Mouse (Mus musculus): ENCODE measurements around the gene Gm29776. TPM values are rescaled to one million over a fixed set of nuclear protein-coding genes. Genes with fewer than 3 reads are reported as not detected.

The Gm29776 gene
- 0.32 and 0.37 TPM in 2 replicates for polyA plus RNA-seq (2015; fragmentation: Nextera tagmentation; extraction: Ambion mirVana)

GRCm38 (mm10) chr14:54698733-54699132 lies at the start of gene Gm29776:
TSS of gene Gm29776 (minus strand) at chr14:54698833.
- H3K9ac ChIP-seq = no peak within 1 kb of the TSS
- no peaks in the 10 kb centered on the region for H3K4me1 ChIP-seq
- no peak within 1 kb of the TSS for H3K4me3 ChIP-seq
- no peak within 1 kb of the TSS for H3K27ac ChIP-seq
- no peaks in the 10 kb centered on the region for H3K36me3 ChIP-seq (replicated peaks)
- WGBS = 71% methylated on average over 4 of the region's 4 CpGs
- no peak within 1 kb of the TSS for H3K4me2 ChIP-seq
- ATAC-seq (replicated peaks) = no peak
- no peaks in the 10 kb centered on the region for H3K27me3 ChIP-seq (replicated peaks)
- no peaks in the 10 kb centered on the region for H3K9me3 ChIP-seq

- H3K36me3 ChIP-seq (replicated peaks) = no peaks in the 10 kb centered on the region
- no peak overlapping the region for H3K27ac ChIP-seq
- no peak overlapping the region for H3K4me2 ChIP-seq
- no peaks in the 10 kb centered on the region for H3K4me1 ChIP-seq
- 90% methylated on average over 9 of the region's 9 CpGs for WGBS
- H3K27me3 ChIP-seq (replicated peaks) = no peaks in the 10 kb centered on the region
- no peak overlapping the region for H3K9ac ChIP-seq
- no peaks in the 10 kb centered on the region for H3K9me3 ChIP-seq
- no peak for ATAC-seq (replicated peaks)
- H3K4me3 ChIP-seq = no peak overlapping the region
These were observed 47.4 kb upstream of the Gm29776 start for GRCm38 (mm10) chr14:54746038-54746437.

- Histone ChIP-seq H3K27me3 (replicated peaks) (no peaks in the 10 kb centered on the region), H3K9me3 (no peaks in the 10 kb centered on the region), H3K4me1 (no peaks in the 10 kb centered on the region), H3K9ac (no peak overlapping the region), H3K4me3 (no peak overlapping the region), H3K27ac (no peak overlapping the region), H3K4me2 (no peak overlapping the region), H3K36me3 (replicated peaks) (no peaks in the 10 kb centered on the region)
- WGBS = 77% methylated on average over 8 of the region's 8 CpGs
- ATAC-seq (replicated peaks) = no peak
These were observed 45.8 kb upstream of the Gm29776 start for GRCm38 (mm10) chr14:54744473-54744872.

DNA sequence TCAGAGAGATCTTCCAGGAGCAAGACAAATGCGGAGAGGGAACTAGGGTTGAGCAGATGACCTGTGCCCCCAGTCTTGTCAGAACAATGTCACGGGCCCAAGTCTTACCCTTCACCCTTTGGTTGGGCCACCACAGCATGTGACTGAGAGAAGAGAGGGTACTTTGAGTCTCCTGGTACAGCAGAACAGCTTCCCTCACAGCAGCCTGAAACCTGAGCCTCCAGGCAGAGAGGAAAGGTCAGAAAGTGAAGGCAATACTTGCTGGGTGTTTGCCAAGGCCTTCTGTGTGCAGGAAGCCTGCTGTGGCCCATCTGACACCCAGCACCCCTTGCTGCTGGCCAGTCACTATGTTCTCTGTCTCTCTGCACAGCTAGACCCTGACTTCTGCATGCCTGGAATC lies 43.7 kb upstream of the Gm29776 start:
- Histone ChIP-seq H3K9me3 (no peaks in the 10 kb centered on the region), H3K4me1 (peaks cover 2% of the 10 kb centered on the region; the same call in 1 of the 2 replicates), H3K4me3 (no peak overlapping the region), H3K9ac (no peak overlapping the region), H3K36me3 (replicated peaks) (no peaks in the 10 kb centered on the region), H3K4me2 (no peak overlapping the region), H3K27ac (no peak overlapping the region), H3K27me3 (replicated peaks) (no peaks in the 10 kb centered on the region)
- no peak for ATAC-seq (replicated peaks)
- 51% methylated on average over 2 of the region's 2 CpGs for WGBS

- H3K4me3 ChIP-seq = no peak overlapping the region
- 92% methylated on average over 6 of the region's 6 CpGs for WGBS
- H3K4me1 ChIP-seq = peaks cover 8% of the 10 kb centered on the region
- H3K4me2 ChIP-seq = no peak overlapping the region
- H3K9ac ChIP-seq = no peak overlapping the region
- no peak overlapping the region for H3K27ac ChIP-seq
- H3K9me3 ChIP-seq = no peaks in the 10 kb centered on the region
- no peak for ATAC-seq (replicated peaks)
- H3K36me3 ChIP-seq (replicated peaks) = no peaks in the 10 kb centered on the region
- no peaks in the 10 kb centered on the region for H3K27me3 ChIP-seq (replicated peaks)
These were observed 43.1 kb upstream of the Gm29776 start for GRCm38 (mm10) chr14:54741721-54742120.

GRCm38 (mm10) chr14:54737634-54738033 lies 39.0 kb upstream of the Gm29776 start:
- no peak overlapping the region for H3K9ac ChIP-seq
- peaks cover 11% of the 10 kb centered on the region for H3K4me1 ChIP-seq
- 45% methylated on average over 10 of the region's 10 CpGs for WGBS
- no peak; the same call in 1 of the 2 replicates for ATAC-seq (replicated peaks)
- no peaks in the 10 kb centered on the region for H3K27me3 ChIP-seq (replicated peaks)
- no peaks in the 10 kb centered on the region for H3K9me3 ChIP-seq
- H3K27ac ChIP-seq = no peak overlapping the region
- H3K4me3 ChIP-seq = no peak overlapping the region
- H3K4me2 ChIP-seq = no peak overlapping the region
- no peaks in the 10 kb centered on the region for H3K36me3 ChIP-seq (replicated peaks)

DNA sequence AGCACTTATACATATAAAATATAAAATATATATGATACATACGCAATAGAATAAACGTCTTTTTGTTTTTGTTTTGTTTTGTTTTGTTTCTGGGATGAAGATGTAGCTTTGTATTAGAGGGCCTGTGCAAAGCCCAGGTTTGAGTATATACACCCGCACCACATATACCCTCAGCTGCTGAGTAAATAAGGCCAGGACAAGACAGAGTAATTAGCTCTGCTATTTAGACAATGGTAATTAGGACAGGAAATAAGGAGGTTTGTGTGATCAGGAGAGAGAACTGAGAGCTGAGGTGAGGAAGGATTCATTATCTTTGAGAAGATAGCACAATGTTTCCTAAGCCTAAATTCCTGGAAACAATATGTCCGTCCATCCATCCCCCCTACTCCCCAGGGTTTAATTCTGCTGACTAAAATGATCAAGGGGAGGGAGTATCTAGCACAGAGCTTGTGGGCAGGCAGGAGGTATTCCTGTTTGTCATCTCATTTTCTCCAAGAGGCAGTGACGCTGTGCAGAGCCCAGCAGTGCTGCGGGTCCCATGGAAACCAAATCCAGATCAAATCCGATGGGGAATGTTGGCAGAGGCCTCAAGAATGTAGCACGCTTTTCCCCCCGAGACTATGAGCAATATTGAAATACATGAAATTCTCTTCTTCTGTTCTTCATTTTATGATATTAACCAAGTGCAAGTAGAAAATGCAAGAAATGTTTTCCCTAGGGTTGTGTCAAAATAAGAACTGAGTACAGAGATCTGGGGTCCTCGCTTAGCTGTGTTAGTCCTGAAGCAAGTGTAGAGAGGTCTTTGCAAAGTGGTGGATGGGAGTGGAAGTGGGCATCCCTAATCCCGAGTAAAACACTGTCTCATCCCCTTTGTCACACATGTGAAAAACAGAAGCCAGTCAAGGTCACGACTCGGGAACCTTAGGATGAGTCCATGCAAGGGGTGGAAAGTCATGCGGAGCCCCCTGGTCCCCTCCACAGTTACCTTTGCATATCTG lies 38.2 kb upstream of the Gm29776 start:
- H3K9ac ChIP-seq = no peak overlapping the region
- peak overlapping the region; percentile 42; the same call in 1 of the 2 replicates for H3K27ac ChIP-seq
- no peaks in the 10 kb centered on the region for H3K36me3 ChIP-seq (replicated peaks)
- H3K9me3 ChIP-seq = no peaks in the 10 kb centered on the region
- WGBS = 35% methylated on average over 14 of the region's 14 CpGs
- H3K4me2 ChIP-seq = no peak overlapping the region
- peak; percentile 78 for ATAC-seq (replicated peaks)
- H3K4me3 ChIP-seq = no peak overlapping the region
- peaks cover 11% of the 10 kb centered on the region for H3K4me1 ChIP-seq
- H3K27me3 ChIP-seq (replicated peaks) = no peaks in the 10 kb centered on the region

- 91% methylated on average over 4 of the region's 4 CpGs for WGBS
- Histone ChIP-seq H3K9ac (no peak overlapping the region), H3K27ac (no peak overlapping the region), H3K9me3 (no peaks in the 10 kb centered on the region), H3K27me3 (replicated peaks) (no peaks in the 10 kb centered on the region), H3K36me3 (replicated peaks) (no peaks in the 10 kb centered on the region), H3K4me3 (no peak overlapping the region), H3K4me2 (no peak overlapping the region), H3K4me1 (peaks cover 11% of the 10 kb centered on the region)
- no peak for ATAC-seq (replicated peaks)
These were observed 36.6 kb upstream of the Gm29776 start for GRCm38 (mm10) chr14:54735221-54735620.

- no peak overlapping the region for H3K4me2 ChIP-seq
- H3K9ac ChIP-seq = no peak overlapping the region
- no peak overlapping the region for H3K27ac ChIP-seq
- H3K27me3 ChIP-seq (replicated peaks) = no peaks in the 10 kb centered on the region
- no peaks in the 10 kb centered on the region for H3K36me3 ChIP-seq (replicated peaks)
- H3K9me3 ChIP-seq = no peaks in the 10 kb centered on the region
- no peak for ATAC-seq (replicated peaks)
- 72% methylated on average over 4 of the region's 4 CpGs for WGBS
- peaks cover 11% of the 10 kb centered on the region for H3K4me1 ChIP-seq
- H3K4me3 ChIP-seq = no peak overlapping the region
These were observed 35.4 kb upstream of the Gm29776 start for GRCm38 (mm10) chr14:54734004-54734403.

- no peaks in the 10 kb centered on the region for H3K36me3 ChIP-seq (replicated peaks)
- H3K27ac ChIP-seq = no peak overlapping the region
- no peak overlapping the region for H3K4me3 ChIP-seq
- H3K4me2 ChIP-seq = no peak overlapping the region
- H3K4me1 ChIP-seq = peaks cover 7% of the 10 kb centered on the region
- WGBS = 89% methylated on average over 8 of the region's 8 CpGs
- H3K27me3 ChIP-seq (replicated peaks) = no peaks in the 10 kb centered on the region
- no peak overlapping the region for H3K9ac ChIP-seq
- no peak for ATAC-seq (replicated peaks)
- H3K9me3 ChIP-seq = no peaks in the 10 kb centered on the region
These were observed 33.6 kb upstream of the Gm29776 start for GRCm38 (mm10) chr14:54732206-54732605.

DNA sequence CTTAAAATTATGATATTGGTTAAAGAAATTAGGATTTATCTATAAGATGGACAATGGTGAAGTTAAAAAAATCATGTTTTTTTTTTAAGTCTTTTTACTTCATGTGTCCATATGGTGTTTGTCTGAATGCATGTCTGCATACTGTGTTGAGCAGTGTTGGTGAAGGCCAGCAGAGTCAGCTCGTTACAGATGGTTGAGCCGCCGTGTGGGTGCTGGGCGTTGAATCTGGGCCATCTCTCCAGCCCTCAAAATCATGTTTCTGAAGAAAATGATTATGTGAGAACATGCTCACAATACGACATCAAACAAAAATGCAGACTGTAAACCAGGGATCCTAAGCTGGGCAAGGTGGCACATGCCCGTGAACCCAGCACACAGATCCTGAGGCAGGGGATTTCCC lies 31.7 kb upstream of the Gm29776 start:
- Histone ChIP-seq H3K27ac (no peak overlapping the region), H3K4me2 (no peak overlapping the region), H3K9me3 (no peaks in the 10 kb centered on the region), H3K4me3 (no peak overlapping the region), H3K36me3 (replicated peaks) (0 out of 2 replicates have a peak, but pooled peaks cover 2% of the 10 kb centered on the region), H3K9ac (no peak overlapping the region), H3K4me1 (no peaks in the 10 kb centered on the region), H3K27me3 (replicated peaks) (no peaks in the 10 kb centered on the region)
- no peak for ATAC-seq (replicated peaks)
- 92% methylated on average over 6 of the region's 6 CpGs for WGBS

GRCm38 (mm10) chr14:54728823-54729653 lies 30.4 kb upstream of the Gm29776 start:
- ATAC-seq (replicated peaks) = no peak
- Histone ChIP-seq H3K27ac (no peak overlapping the region), H3K4me2 (no peak overlapping the region), H3K4me3 (no peak overlapping the region), H3K36me3 (replicated peaks) (0 out of 2 replicates have a peak, but pooled peaks cover 2% of the 10 kb centered on the region), H3K9ac (no peak overlapping the region), H3K27me3 (replicated peaks) (no peaks in the 10 kb centered on the region), H3K9me3 (no peaks in the 10 kb centered on the region), H3K4me1 (no peaks in the 10 kb centered on the region)
- WGBS = 61% methylated on average over 13 of the region's 13 CpGs

Data from midbrain, embryonic 15.5 days (tissue).